Mouse (Mus musculus): ENCODE data around the gene Slc16a3. TPM values are rescaled to one million over a fixed set of nuclear protein-coding genes. Genes with fewer than 3 reads are reported as not detected.

Gene Slc16a3
- polyA plus RNA-seq, 2 experiments, result 36.4 to 69.5 TPM

GRCm38 (mm10) chr11:120959066-120959465 lies 10.8 kb downstream of the Slc16a3 start:
- TF ChIP-seq POLR2A (IDR thresholded peaks at IDR 0.05; ENCODE audit: borderline replicate concordance, extremely low read depth, insufficient read depth, insufficient read length), result no peak
- WGBS, result 89% methylated on average over 15 of the region's 18 CpGs
- no peak overlapping the region for H3K27ac ChIP-seq (replicated peaks; ENCODE audit: low read depth, low read length)
- no peaks in the 10 kb centered on the region for H3K27me3 ChIP-seq (ENCODE audit: control insufficient read depth, insufficient read depth, low read length)
- peaks cover 88% of the 10 kb centered on the region for H3K36me3 ChIP-seq (ENCODE audit: control insufficient read depth, insufficient read depth, low read length)
- H3K9me3 ChIP-seq (ENCODE audit: control insufficient read depth, low read length), result no peaks in the 10 kb centered on the region
- H3K9ac ChIP-seq (ENCODE audit: low read depth, low read length, severe bottlenecking), result no peak overlapping the region
- H3K4me2 ChIP-seq (replicated peaks; ENCODE audit: low read depth, low read length, severe bottlenecking), result no peak overlapping the region
- H3K4me1 ChIP-seq (ENCODE audit: control insufficient read depth, insufficient read depth, low read length), result no peaks in the 10 kb centered on the region
- no peak overlapping the region for H3K4me3 ChIP-seq (replicated peaks; ENCODE audit: low read length)
- no peak for DNase-seq (ENCODE audit: low spot score)
- ATAC-seq (ENCODE audit: low FRiP score, low read depth), result no peak

DNA sequence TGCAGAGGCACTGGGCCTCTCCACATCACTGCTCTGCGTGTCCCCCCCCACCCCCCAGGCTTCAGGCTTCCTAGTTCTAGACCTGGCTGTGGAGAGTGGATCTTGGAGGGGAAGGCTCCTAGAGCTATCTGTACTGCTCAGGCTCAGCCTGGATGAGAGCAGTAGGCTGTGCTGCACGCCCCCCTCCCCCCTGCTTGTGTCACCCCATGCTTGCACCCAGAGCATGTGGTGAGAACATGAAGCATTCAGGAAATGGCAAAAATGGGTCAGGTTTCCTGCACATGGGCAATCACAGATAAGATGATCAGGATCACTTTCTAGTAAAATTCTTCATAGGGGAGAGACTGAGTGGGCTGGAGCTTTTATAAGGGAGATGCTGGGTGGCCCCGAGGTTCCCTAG lies 11.3 kb downstream of the Slc16a3 start:
- no peak overlapping the region for H3K4me3 ChIP-seq (replicated peaks; ENCODE audit: low read length)
- no peak overlapping the region for H3K4me2 ChIP-seq (replicated peaks; ENCODE audit: low read depth, low read length, severe bottlenecking)
- H3K9me3 ChIP-seq (ENCODE audit: control insufficient read depth, low read length), result no peaks in the 10 kb centered on the region
- TF ChIP-seq POLR2A (IDR thresholded peaks at IDR 0.05; ENCODE audit: borderline replicate concordance, extremely low read depth, insufficient read depth, insufficient read length), result no peak
- H3K27ac ChIP-seq (replicated peaks; ENCODE audit: low read depth, low read length), result no peak overlapping the region
- H3K9ac ChIP-seq (ENCODE audit: low read depth, low read length, severe bottlenecking), result no peak overlapping the region
- no peaks in the 10 kb centered on the region for H3K27me3 ChIP-seq (ENCODE audit: control insufficient read depth, insufficient read depth, low read length)
- 58% methylated on average over 3 of the region's 3 CpGs for WGBS
- ATAC-seq (ENCODE audit: low FRiP score, low read depth) (no peak), DNase-seq (ENCODE audit: low spot score) (no peak)
- peaks cover 93% of the 10 kb centered on the region for H3K36me3 ChIP-seq (ENCODE audit: control insufficient read depth, insufficient read depth, low read length)
- no peaks in the 10 kb centered on the region for H3K4me1 ChIP-seq (ENCODE audit: control insufficient read depth, insufficient read depth, low read length)

DNA sequence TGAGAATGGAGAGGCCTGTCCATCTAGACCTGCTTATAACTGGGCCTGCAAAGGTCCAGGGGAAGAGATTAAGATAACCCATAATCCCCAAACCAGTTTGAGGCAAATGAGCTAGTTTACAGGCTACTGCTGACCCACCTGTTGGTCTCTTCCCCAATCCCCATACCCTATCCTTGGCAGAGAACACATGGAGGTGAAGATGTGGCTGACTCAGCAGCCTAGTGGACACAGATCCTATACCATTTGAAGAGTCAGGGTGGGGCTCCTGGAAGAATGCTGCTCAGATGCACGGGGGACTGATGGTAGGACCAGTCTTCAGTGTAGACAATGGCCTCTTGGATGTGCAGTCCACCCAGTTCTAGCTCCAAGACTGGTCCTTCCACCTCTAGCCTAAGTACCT lies 12.0 kb downstream of the Slc16a3 start:
- WGBS, result 74% methylated on average over 1 of the region's 1 CpGs
- DNase-seq (ENCODE audit: low spot score), result no peak
- no peak for TF ChIP-seq POLR2A (IDR thresholded peaks at IDR 0.05; ENCODE audit: borderline replicate concordance, extremely low read depth, insufficient read depth, insufficient read length)
- Histone ChIP-seq H3K9ac (ENCODE audit: low read depth, low read length, severe bottlenecking) (no peak overlapping the region), H3K27ac (replicated peaks; ENCODE audit: low read depth, low read length) (no peak overlapping the region), H3K4me3 (replicated peaks; ENCODE audit: low read length) (no peak overlapping the region), H3K9me3 (ENCODE audit: control insufficient read depth, low read length) (no peaks in the 10 kb centered on the region), H3K27me3 (ENCODE audit: control insufficient read depth, insufficient read depth, low read length) (no peaks in the 10 kb centered on the region), H3K36me3 (ENCODE audit: control insufficient read depth, insufficient read depth, low read length) (peaks cover 94% of the 10 kb centered on the region), H3K4me1 (ENCODE audit: control insufficient read depth, insufficient read depth, low read length) (no peaks in the 10 kb centered on the region), H3K4me2 (replicated peaks; ENCODE audit: low read depth, low read length, severe bottlenecking) (no peak overlapping the region)
- ATAC-seq (ENCODE audit: low FRiP score, low read depth), result no peak

DNA sequence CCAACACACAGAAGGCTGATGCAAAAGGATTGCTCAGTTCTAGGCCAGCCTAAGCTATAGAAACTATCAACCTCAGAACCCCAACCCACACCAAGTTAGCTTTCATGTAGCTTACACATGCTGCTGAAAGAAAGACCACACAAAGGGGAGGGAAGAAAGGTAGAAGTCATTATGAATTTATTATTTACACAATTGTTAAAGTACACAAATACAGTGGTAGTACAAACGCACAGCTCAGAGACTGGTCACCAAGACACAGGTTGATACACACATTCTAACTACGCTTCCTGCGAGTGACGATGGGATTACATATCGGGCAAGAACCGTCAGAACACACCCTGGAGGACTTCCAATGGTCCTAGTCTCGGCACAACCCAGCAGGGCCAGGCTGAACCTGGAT lies 13.3 kb downstream of the Slc16a3 start:
- no peaks in the 10 kb centered on the region for H3K27me3 ChIP-seq (ENCODE audit: control insufficient read depth, insufficient read depth, low read length)
- no peak overlapping the region for H3K4me3 ChIP-seq (replicated peaks; ENCODE audit: low read length)
- no peaks in the 10 kb centered on the region for H3K9me3 ChIP-seq (ENCODE audit: control insufficient read depth, low read length)
- H3K36me3 ChIP-seq (ENCODE audit: control insufficient read depth, insufficient read depth, low read length), result peaks cover 94% of the 10 kb centered on the region
- TF ChIP-seq POLR2A (IDR thresholded peaks at IDR 0.05; ENCODE audit: borderline replicate concordance, extremely low read depth, insufficient read depth, insufficient read length), result no peak
- WGBS, result 90% methylated on average over 7 of the region's 7 CpGs
- ATAC-seq (ENCODE audit: low FRiP score, low read depth), result no peak
- H3K9ac ChIP-seq (ENCODE audit: low read depth, low read length, severe bottlenecking), result no peak overlapping the region
- H3K27ac ChIP-seq (replicated peaks; ENCODE audit: low read depth, low read length), result no peak overlapping the region
- no peaks in the 10 kb centered on the region for H3K4me1 ChIP-seq (ENCODE audit: control insufficient read depth, insufficient read depth, low read length)
- no peak for DNase-seq (ENCODE audit: low spot score)
- no peak overlapping the region for H3K4me2 ChIP-seq (replicated peaks; ENCODE audit: low read depth, low read length, severe bottlenecking)

DNA sequence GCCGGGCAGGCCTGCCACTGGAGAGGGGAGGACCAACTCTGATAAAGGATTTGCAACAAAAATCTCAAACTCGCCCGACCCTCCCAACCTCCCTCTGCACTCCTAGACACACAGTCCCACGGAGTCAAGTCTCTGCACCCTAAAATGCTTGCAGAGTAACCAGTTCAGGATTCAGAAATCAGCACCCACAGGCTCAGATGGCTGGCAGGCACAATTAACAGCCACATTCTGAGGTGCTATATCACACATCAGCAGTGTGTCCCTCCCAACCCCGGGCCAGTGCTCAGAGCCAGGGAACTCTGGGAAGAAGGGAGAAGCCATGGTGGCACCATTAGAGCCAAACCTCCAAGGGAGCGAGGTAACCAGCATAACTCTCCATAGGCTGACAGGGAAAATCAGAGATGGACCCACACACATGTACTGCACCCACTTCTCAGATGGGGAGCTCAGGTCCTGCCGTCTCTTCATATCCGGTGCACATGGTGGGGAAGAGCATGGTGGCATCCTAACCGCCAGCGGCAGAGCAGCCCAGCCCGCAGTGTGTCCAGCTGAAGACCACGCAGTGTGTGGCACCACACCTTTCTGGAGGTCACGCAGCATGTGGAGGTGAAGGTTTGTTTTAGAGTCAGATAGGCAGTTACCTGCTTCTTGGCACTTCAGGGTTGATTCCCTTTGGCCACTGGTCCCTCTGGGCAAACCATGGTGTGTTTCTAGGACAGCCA lies 13.9 kb downstream of the Slc16a3 start:
- H3K36me3 ChIP-seq (ENCODE audit: control insufficient read depth, insufficient read depth, low read length), result peaks cover 95% of the 10 kb centered on the region
- ATAC-seq (ENCODE audit: low FRiP score, low read depth) (no peak), DNase-seq (ENCODE audit: low spot score) (no peak)
- H3K27me3 ChIP-seq (ENCODE audit: control insufficient read depth, insufficient read depth, low read length), result no peaks in the 10 kb centered on the region
- no peak overlapping the region for H3K4me2 ChIP-seq (replicated peaks; ENCODE audit: low read depth, low read length, severe bottlenecking)
- no peaks in the 10 kb centered on the region for H3K4me1 ChIP-seq (ENCODE audit: control insufficient read depth, insufficient read depth, low read length)
- H3K9me3 ChIP-seq (ENCODE audit: control insufficient read depth, low read length), result no peaks in the 10 kb centered on the region
- TF ChIP-seq POLR2A (IDR thresholded peaks at IDR 0.05; ENCODE audit: borderline replicate concordance, extremely low read depth, insufficient read depth, insufficient read length), result no peak
- no peak overlapping the region for H3K4me3 ChIP-seq (replicated peaks; ENCODE audit: low read length)
- no peak overlapping the region for H3K9ac ChIP-seq (ENCODE audit: low read depth, low read length, severe bottlenecking)
- no peak overlapping the region for H3K27ac ChIP-seq (replicated peaks; ENCODE audit: low read depth, low read length)
- WGBS, result 92% methylated on average over 13 of the region's 13 CpGs
